Mouse (Mus musculus): ENCODE measurements around the gene Ihh.
A peak's percentile ranks its signal among the peaks of the same experiment; 100 is the strongest.

The Ihh gene

DNA sequence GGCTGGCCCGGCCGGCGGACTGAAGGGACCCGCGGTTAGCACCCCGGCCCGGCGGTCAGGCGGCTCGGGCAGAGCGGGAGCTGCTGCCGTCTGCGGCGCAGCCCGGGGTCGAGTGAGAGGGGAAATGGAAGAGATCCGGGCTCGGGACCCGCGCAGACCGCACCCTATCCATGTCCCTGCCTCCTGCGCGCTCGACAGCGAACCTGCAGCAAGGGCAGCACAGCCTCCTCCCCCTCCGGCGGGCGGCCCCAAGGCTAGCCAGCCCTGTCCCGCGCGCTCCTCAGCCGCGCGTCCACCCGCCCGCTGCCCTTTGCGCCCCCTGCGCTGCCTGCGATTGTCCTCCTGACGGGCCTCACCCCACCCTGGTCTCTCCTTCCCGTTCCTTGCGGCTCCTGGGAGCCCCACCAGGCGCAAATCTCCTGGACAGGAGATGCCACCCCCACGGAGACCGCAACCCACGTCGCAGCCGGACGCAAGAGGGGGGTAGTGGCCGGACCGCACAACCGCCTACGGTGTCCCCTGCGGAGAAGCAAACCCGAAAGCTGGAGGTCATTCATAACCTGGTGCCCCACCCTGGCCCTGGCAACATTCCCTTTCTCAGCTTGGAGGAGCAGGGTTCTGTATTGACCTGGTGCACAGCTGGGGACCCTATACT, at the start of gene Ihh:
Ihh (minus strand) TSS at position 117 of the 655 bp plus-strand sequence.
- DNase-seq: no peak

GRCm38 (mm10) chr1:75001183-75001582, 49.7 kb upstream of the Ihh start:
- DNase-seq: no peak

DNA sequence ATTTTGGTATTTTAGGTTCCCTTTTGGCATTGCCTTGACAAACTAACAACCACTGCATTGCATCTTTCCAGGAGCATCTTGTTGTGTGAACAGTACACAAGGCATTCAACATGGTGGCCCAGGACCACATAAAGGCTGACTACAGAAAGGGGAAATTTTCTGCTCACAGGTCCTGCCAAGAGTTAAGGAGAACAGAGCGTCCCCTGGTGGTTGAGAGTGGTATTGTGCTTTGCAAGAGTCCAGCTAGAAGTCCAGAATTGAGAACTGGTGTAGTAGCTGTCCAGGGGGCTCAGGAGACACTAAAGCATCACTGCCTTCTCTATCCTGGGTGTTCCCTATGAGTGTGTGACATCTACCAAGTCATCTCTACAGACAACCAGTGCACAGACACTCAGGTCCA, 49.0 kb upstream of the Ihh start:
- peak; percentile 13 for DNase-seq

DNA sequence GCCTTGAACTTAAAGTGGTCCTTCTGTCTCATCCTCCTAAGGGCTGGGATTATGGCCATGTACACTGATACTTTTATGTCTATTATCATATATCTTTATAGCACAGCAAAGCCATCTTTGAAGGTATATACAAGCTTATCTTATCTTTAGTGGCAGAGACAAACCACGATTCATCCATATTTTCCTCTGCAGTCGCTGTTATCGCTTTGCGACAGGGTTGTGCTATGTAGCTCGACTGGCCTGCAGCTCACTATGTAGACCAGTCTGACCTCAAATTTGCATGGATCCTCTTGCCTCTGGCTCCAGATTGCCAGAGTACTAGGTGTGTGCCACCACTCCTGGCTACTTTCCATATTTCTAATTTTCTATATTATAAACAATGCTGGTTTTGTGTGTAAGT, 47.7 kb upstream of the Ihh start:
- DNase-seq: no peak

GRCm38 (mm10) chr1:74997231-74997630, 45.8 kb upstream of the Ihh start:
- no peak for DNase-seq

- DNase-seq: no peak
These were observed 25.5 kb upstream of the Ihh start for GRCm38 (mm10) chr1:74977001-74977400.

GRCm38 (mm10) chr1:74975936-74976335, 24.5 kb upstream of the Ihh start:
- DNase-seq: no peak

GRCm38 (mm10) chr1:74973590-74973989, 22.1 kb upstream of the Ihh start:
- DNase-seq: no peak

DNA sequence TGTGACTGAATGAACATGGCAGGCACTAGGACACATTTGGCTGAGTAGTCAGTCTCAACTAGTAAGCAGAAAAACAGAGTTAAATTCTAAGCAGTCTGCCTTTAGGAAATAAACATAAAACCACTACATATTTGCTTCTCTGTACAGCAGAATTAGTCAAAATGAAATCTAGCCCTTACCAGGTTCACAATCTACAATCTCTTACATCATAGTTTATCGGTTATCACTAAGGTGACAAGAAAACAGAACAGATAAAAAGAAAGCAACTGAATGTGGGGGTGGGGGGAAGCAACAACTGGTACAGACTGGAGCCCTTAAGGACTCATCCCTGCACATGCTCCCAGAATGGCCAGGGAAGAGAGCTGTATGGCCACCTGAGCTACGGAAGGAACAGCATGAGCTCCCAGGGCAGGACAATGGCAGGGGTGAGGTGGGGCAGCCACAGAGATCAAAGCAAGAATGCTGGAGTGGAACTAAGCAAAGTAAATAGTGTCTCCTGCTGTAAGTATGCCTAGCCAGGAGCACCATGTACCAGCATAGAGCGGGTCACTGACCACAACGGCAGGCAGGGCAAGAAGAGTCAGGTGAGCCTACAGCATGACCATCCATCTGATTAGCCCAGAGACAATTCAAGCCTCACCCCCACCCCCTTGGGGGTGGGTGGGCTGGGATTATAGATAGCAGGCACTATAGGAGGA, 20.0 kb upstream of the Ihh start:
- no peak for DNase-seq

- no peak for DNase-seq
These were observed 16.6 kb upstream of the Ihh start for GRCm38 (mm10) chr1:74967962-74968580.

DNA sequence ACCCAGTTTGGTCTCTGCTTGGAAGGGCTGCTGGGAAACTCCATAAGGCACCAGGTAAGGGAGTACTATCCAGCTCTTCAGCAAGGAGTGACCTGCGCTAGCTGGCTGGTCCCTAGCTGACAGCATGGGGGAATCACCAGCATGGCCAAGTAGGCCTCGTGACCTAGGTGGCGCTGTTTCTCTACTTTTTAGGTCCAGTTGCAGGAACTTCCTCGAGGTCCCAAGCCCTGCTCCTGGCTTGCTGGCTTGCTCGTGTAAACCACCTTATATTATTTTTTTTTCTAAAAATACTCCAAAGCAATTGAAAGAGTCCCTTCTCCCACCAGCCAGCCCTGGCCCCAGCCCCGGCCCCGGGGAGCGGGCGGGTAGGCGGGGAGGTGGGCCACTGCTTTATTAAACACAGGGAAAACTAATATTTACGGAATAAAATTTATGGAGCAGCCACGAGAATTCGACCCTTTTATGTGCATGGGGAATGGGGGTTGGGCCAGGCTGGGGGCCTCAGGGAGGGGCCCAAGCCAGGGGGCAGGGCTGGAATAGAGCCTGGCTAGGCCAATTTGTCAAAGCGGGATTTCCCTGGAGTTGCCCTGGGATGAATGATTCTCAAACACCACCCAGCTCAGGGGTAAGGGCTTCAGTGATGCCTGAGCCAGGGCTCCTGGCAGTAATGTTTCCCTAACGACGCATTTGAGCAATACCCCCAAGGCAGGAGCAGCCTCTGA, 13.2 kb upstream of the Ihh start:
- DNase-seq: peak; percentile 47

DNA sequence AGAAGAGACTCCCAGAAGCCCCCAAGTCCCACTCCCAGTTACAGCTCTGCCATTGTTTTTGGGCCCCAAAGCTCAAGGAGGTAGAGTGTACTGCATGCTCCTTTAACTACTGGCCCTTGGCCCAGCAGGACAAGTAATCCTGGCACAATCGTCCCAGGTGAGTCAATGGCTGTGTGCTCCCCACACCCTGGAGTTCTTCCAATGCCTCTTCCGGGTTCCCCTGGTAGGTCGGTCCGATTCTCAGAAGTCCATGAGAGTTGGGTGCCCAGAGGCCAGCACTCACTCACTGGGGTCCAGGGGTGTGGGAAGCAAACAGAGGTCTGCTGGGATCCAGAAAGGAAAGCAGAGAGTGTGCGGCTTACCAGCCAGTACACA, 11.4 kb upstream of the Ihh start:
- DNase-seq: no peak

- DNase-seq: no peak
These were observed 10.8 kb upstream of the Ihh start for GRCm38 (mm10) chr1:74962126-74962852.

DNA sequence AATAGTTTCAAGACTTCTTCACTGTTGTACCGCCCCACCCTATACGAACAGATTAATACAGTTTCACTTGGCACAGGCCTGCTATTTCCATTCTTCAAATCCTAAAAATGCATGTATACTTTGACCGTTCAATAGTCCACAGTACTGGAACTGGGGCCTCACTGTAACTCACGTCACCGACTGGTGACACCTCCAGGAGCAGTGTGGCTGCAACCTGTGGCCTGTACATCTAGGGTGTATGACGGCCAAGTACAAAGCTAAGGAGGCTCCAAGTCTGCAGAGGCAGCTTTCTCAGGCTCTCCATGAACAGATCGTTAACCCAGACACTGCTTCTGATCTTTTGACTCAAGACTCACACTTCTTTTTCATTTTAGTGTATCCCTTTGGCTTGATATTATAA, 10.2 kb upstream of the Ihh start:
- no peak for DNase-seq

- no peak for DNase-seq
These were observed 8.6 kb upstream of the Ihh start for GRCm38 (mm10) chr1:74960059-74960458.

DNA sequence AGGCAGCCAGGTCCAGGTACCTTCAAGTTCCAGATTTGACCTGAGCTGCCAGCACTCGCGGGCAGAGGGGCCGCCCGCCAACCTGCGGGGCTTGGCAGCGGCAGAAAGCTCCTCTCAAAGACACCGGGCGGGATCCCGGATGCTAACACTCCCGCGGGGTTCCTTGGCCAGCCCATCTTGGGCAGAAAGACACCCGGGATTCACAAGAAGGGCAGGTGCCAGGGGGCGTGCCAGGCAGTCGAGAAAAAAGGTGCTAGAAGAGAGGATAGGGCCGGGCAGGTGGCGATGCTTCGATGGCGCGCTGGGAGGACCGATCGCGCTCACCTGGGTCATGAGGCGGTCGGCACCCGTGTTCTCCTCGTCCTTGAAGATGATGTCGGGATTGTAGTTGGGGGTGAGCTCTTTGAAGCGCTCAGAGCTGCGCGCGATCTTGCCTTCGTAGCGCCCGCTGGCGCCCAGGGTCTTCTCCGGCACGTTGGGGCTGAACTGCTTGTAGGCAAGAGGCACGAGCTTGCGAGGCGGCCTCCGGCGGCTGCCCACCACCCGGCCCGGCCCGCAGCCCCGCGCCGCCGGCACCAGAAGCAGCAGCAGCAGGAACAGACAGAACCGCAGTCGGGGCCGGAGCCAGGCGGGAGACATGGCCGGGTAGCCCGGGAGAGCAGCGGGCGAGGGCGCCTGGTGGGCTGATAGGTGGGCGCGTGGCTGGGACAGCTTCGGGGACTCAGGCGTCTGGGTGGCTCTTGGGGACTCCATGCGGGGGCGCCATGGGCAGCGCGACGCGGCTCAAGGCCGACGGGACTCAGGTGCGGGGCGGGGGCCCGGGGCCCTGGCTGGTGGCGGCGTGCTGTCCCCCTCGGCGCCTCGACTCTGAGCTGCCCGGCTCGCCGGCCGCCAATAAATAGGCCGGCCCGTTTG, 639 bp downstream of the Ihh start:
- DNase-seq: no peak

DNA sequence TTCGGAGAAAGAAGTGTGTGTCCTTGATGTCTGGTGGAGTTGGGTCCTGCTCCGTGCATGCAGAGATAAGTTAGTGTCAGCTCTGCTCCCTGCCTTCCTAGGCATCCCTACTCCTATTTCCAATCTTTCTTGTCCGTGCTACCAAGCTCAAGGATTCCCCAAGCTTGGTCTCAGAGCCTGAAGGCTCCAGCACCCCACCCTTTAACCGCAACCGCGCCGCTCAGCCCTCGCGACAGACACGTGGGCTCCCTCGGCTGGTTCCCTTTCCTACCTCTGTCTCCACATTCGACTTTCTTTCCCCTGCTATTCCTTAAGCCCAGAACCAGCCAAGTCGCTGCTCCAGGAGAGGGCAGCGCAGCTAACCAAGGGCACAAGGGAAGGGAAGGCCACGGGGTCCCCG, 1.4 kb downstream of the Ihh start:
- no peak for DNase-seq

GRCm38 (mm10) chr1:74949666-74950050, 1.8 kb downstream of the Ihh start:
- DNase-seq: no peak

DNA sequence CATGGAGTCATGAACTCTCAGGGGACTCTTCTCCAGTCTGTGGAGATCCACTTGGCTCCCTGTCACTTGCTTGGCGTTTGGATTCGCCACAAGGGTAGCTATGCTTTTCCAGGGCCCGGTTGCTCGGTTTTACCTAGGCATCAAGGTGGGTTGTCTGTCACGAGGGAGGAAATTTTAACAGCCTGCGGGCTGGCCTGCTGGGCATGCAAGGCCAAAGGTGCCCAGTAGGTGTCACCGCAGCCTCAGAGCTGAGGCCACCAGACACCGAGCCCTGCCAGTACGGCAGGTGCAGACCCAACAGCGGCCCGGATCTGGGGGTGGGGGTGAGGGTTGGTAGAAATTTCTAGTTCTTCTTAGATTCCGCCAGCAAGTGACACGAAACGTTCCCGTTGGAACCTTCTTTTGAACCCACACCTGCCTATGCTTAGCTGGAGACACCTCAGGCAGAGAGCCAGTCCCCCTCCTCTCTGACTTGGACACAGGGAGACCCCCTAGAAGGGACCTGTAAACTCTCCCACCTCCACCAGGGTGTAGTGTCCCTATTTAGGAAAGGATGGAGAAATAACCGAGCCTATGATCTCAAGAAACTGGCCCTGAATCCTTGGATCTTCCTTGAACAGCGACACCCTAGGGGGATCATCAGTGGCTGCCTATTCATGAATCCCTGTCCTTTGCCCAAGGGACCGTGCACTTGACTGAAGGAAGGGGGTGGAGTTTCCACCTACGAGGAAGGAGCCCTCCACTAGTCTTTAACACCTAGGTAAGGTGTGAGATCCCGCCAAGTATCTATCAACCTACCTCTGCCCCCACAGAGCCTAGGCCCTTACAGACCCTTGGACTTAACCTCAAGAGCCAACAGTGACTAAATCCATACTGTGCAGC, 2.4 kb downstream of the Ihh start:
- peak; percentile 63 for DNase-seq

DNA sequence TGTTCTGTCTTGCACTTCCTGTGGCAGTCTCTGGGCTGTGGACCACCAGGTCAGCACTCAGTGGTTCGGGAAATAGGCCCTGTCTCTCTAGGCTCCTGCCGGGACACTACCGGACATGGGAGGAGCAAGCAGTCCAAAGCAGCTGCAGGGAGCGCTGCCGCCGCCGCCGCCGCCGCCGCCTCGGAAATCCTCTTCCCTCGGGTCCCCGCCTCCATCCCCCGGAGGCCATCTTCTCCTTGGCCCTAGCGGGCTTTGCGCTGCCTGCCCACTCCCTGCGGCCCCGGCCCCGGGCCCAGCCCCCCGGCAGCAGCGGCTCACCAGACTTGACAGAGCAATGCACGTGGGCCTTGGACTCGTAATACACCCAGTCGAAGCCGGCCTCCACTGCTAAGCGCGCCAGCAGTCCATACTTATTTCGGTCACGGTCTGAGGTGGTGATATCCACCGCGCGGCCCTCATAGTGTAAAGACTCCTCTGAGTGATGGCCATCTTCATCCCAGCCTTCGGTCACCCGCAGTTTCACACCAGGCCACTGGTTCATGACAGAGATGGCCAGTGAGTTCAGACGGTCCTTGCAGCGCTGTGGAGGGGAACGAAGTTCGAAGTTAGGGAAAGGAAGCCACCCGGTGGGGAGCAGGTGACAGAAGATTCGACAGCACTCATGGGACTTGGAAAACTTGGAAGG, 3.3 kb downstream of the Ihh start:
- DNase-seq: no peak

Measured in cerebellum, adult 11 months (tissue).